Mouse (Mus musculus): ENCODE results near the gene Gm6020.

- TF ChIP-seq CTCF (IDR thresholded peaks at IDR 0.05; ENCODE audit: low read depth, low read length) (no peak), POLR2A (IDR thresholded peaks at IDR 0.05; ENCODE audit: extremely low read depth, insufficient read depth, low read length) (no peak)
These were observed 7.8 kb upstream of the Gm6020 start, which contains the start of gene Gm7102 for GRCm38 (mm10) chr19:61175756-61176324.
